Mouse (Mus musculus) liver, postnatal 0 days (tissue): ENCODE measurements at regions not wholly inside any gene's neighbourhood (a gene's known extent, or its start where the extent isn't known, plus 50 kb on each side); places are given as distances from the start of the nearest gene placed in this dataset.

Experiments used
- CTCF ChIP-seq: sonication (generic); IDR thresholded peaks from 2 replicates; pipeline ENCODE4 v1.5.1; 2016; ENCODE audit warnings: antibody characterized with exemption, low read depth
- EP300 ChIP-seq: IDR thresholded peaks from 2 replicates; pipeline ENCODE4 v1.6.1; 2016; ENCODE audit warnings: antibody characterized with exemption, low read depth, mild to moderate bottlenecking

- TF ChIP-seq EP300 (no peak), CTCF (peak; percentile 32; the same call in 1 of the 2 replicates)
Measured at GRCm38 (mm10) chr17:91216429-91216828, 123.6 kb upstream of the Nrxn1 start.
